Mouse (Mus musculus): ENCODE measurements around the gene Ctr9.

The Ctr9 gene

GRCm38 (mm10) chr7:111028281-111029045, at the start of gene Ctr9:
Ctr9 (plus strand) TSS chr7:111028951.
- DNase-seq = peak; percentile 95 to 96

DNA sequence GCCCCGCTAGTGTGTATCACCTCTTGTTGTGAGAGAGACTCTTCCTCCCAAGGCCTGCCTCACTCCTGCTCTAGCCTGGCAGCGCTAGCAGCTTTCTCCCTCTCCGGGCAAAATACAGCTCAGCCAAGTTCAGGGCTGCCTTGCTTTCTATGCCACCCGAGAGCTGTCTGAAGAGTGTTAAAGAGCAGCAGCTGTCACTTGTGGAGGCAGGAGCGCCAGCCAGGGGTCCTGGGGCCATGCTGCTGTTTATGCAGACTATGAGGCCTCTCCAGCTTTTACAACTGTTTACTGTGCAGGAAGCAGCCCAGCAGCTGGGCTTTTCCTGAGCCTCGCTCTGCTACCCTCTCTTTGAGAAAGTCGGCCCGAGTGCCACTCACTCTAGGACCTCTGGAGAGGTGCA, 47.7 kb upstream of the Ctr9 start:
- DNase-seq = peak; percentile 44 to 83

DNA sequence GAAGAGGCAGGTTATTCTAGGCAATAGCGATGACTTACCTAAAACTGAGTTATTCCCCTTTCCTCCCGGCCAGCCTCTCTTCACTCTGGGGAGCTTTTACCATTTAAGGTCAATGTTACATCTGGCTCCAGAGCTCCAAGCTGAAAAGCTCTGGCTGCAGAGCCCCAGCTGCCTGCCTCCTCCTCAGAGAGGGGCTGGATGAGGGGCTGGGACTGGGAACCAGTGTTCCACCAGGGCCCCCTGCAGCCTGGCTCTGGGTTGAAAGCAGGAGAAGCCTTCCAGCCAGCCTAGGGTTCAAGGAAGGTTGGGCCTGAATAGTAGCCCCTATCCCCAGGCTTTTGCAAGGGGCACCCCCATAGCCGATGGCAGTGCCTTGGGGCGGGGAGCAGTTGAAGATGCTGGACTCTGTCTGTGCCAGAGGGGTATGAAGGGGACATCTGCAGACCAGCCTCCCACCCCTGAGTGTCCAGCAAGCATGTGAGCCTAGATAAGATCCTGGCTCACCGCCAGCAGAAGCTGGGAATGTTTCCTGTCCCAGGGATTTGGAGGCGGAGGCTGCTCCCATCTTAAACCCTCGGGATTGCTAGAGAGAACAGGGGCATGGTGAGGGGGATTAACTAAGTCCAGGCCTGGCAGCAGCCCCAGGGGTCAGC, 46.6 kb upstream of the Ctr9 start, which contains the start of gene Mrvi1:
Gene Mrvi1, minus strand, starts transcription at position 409 of the 653 bp plus-strand sequence.
- peak; percentile 77 to 86 for DNase-seq

GRCm38 (mm10) chr7:110982764-110983163, 46.0 kb upstream of the Ctr9 start:
- peak; percentile 58 to 72 for DNase-seq

- DNase-seq = no peak
Measured at GRCm38 (mm10) chr7:110983621-110984020, 45.1 kb upstream of the Ctr9 start.

- peak; percentile 23 to 51 for DNase-seq
Measured at GRCm38 (mm10) chr7:110985581-110986265, 43.0 kb upstream of the Ctr9 start.

- no peak for DNase-seq
Measured at GRCm38 (mm10) chr7:110988081-110988480, 40.7 kb upstream of the Ctr9 start.

DNA sequence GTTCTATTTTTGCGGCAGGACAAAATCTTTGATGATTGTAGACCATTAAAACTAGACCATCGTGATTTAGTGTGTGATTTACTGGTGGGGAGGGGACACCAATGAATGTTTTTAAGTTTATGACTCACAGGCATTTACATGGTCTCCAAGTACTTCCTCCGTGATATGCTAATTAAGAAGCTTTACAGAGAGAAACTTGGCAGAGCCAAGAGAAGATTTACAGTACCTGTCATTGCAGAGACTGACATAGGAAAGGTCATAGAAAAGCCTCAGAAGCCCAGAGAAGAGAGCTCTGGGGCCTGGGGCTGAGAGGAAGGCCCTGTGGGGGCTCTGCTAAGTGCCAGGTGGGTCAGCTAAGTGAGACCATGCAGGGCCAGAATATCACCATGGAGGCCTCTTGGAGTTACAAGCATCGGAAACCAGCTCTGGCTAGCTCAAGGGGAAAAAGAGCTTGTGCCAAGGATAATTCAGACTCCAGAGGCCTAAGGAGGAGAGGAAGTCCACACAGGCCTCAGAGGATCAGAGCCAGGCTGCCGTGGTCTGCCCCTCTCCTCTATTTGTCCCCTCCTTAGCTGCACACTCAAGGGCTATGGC, 39.4 kb upstream of the Ctr9 start:
- no peak for DNase-seq

DNA sequence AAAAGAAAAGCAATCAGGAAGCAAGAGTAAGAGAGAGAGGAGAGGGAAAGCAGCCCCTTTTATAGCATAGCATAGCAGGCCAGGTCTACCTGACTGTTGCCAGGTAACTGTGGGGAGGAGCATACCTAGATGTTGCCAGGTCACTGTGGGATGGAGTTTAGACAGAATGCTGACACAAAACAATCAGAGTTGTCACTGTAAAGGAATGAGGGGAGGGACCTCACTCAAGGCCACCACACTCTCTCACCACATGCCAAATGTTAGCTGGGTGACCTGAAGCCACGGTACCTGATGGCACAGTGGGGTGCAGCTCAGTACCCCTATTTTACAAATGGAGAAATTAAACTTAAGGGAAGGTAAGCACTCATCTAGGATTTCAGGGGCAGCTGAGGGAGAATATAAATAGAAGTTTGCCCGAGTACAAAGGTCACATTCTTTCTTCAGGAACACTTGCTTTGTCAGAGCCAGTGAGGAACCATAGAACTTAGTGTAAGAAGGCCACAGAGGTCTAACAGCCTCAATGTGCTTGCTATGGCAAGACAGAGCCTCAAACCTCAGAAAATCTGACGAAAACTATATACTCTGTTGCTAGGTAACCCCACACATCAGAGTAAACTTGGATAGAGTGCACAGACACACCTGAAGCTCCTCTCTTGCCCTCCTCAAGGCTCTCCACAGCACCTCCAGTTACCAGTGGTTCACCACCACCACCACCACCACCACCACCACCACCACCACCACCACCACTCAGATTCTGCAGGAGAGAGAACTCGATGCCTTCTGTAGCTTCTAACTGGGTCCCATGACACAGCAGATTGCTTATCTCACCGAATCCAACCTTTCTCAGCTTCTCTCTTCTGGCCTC, 38.2 kb upstream of the Ctr9 start:
- no peak for DNase-seq

DNA sequence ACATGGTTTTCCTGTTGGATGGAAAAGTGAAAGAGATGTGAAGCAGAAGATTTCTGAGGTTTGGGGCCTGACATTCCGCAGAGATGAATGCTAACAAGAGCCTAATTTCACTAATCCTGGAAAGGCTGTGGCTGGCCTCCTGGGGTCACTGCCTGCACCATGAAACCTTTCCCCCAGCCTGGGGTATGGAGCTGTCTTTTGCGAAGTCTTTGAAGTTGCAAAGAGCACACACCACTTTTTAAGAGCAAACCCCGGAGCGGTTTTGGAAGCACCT, 37.6 kb upstream of the Ctr9 start:
- DNase-seq = no peak

- no peak for DNase-seq
Measured at GRCm38 (mm10) chr7:110998887-110999827, 29.6 kb upstream of the Ctr9 start.

GRCm38 (mm10) chr7:111004136-111004840, 24.5 kb upstream of the Ctr9 start:
- DNase-seq = no peak

- DNase-seq = no peak
Measured at GRCm38 (mm10) chr7:111014039-111014605, 14.6 kb upstream of the Ctr9 start.

GRCm38 (mm10) chr7:111014893-111015292, 13.9 kb upstream of the Ctr9 start:
- peak; percentile 87 to 91 for DNase-seq

GRCm38 (mm10) chr7:111015731-111016130, 13.0 kb upstream of the Ctr9 start:
- no peak for DNase-seq

GRCm38 (mm10) chr7:111016921-111017320, 11.8 kb upstream of the Ctr9 start:
- DNase-seq = no peak

- no peak for DNase-seq
Measured at GRCm38 (mm10) chr7:111020814-111021213, 7.9 kb upstream of the Ctr9 start.

GRCm38 (mm10) chr7:111024068-111024594, 4.6 kb upstream of the Ctr9 start:
- peak in 1 of 2 experiments; percentile 22 for DNase-seq

DNA sequence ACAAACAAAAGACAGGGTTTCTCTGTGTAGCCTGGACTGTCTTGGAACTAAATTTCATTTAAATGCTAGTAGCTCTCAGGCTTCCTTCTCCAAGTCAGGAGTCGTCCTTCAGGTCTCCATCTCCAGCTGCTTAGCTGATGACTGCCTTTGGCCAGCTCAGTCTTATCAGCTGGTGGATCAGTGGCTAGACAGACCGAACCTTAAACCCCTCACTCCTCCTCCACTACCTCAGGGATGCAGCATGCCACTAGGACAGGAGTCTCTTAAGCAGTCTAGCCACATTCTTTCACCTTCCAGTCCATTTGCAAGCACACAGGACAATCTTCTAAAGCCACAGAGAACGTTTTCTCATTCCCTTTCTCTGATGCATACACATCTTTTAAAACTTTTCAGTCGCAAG, 3.8 kb upstream of the Ctr9 start:
- no peak for DNase-seq

GRCm38 (mm10) chr7:111029046-111029553, 349 bp downstream of the Ctr9 start:
- DNase-seq = no peak

Measured in lung, postnatal 4 days (tissue).